Mouse (Mus musculus) heart, postnatal 0 days (tissue): Measurements from ENCODE around the gene Jazf1.

ENCODE experiments used
- CTCF ChIP-seq: IDR thresholded peaks from 2 replicates; pipeline ENCODE4 v1.5.1; 2016; ENCODE audit warnings: antibody characterized with exemption, control low read depth, low read depth
- EP300 ChIP-seq: IDR thresholded peaks from 2 replicates; pipeline ENCODE4 v1.6.1; 2016; ENCODE audit warnings: antibody characterized with exemption, low read depth

GRCm38 (mm10) chr6:52775956-52776355 lies 292.5 kb downstream of the Jazf1 start:
- no peak for TF ChIP-seq CTCF
- TF ChIP-seq EP300, result no peak
